Mouse (Mus musculus) hindbrain, embryonic 14.5 days (tissue): ENCODE measurements at regions not wholly inside any gene's neighbourhood (a gene's known extent, or its start where the extent isn't known, plus 50 kb on each side); places are given as distances from the start of the nearest gene placed in this dataset.

Source experiments
- ATAC-seq: fragments of 200-750 bp; cut with Nextera tagmentation; 2 replicates; pipeline ENCODE4 v1.8.0; 2017; ENCODE audit warnings: moderate number of reproducible peaks, mild to moderate bottlenecking, moderate TSS enrichment, moderate library complexity; ENCODE audit not compliant: low FRiP score
- DNase-seq: peaks from one replicate; pipeline ENCODE4 v3.0.0-alpha.2; 2015; ENCODE audit warnings: low spot score
- H3K27ac ChIP-seq: fragments of 300-500 bp; sonication (generic); 2 replicates; pipeline ENCODE4 v1.5.1; 2014; ENCODE audit warnings: mild to moderate bottlenecking, moderate library complexity
- H3K27me3 ChIP-seq: fragments of 300-500 bp; sonication (generic); 2 replicates; pipeline ENCODE4 v1.6.1; 2014; ENCODE audit warnings: mild to moderate bottlenecking, low read length, mixed read lengths; ENCODE audit not compliant: control insufficient read depth, insufficient read depth
- H3K36me3 ChIP-seq: fragments of 300-500 bp; sonication (generic); replicated peaks from 2 replicates; pipeline ENCODE4 v1.6.1; 2014; ENCODE audit not compliant: control insufficient read depth, insufficient read depth
- H3K4me1 ChIP-seq: fragments of 300-500 bp; sonication (generic); replicated peaks from 2 replicates; pipeline ENCODE4 v1.6.1; 2014; ENCODE audit warnings: antibody characterized with exemption, low read length, mixed read lengths; ENCODE audit not compliant: control insufficient read depth, insufficient read depth
- H3K4me2 ChIP-seq: fragments of 300-500 bp; sonication (generic); replicated peaks from 2 replicates; pipeline ENCODE4 v1.6.1; 2014; ENCODE audit warnings: mild to moderate bottlenecking, moderate library complexity
- H3K4me3 ChIP-seq: fragments of 300-500 bp; sonication (generic); replicated peaks from 2 replicates; pipeline ENCODE4 v1.5.1; 2014; ENCODE audit warnings: mild to moderate bottlenecking, low read length
- H3K9ac ChIP-seq: fragments of 300-500 bp; sonication (generic); 2 replicates; pipeline ENCODE4 v1.6.1; 2014
- H3K9me3 ChIP-seq: fragments of 300-500 bp; sonication (generic); 2 replicates; pipeline ENCODE4 v1.6.1; 2016; ENCODE audit warnings: low read length; ENCODE audit not compliant: control insufficient read depth
- WGBS: fragments of 180-500 bp; shearing (Covaris S2); extraction: QIAGEN DNeasy Blood & Tissue Kit; methylation state at CpG from one replicate; pipeline ENCODE4 v1.1.7; 2014; 5-methylcytosine and 5-hydroxymethylcytosine counted together

GRCm38 (mm10) chr1:80036436-80036835, 175.5 kb upstream of the Serpine2 start:
- DNase-seq = no peak
- Histone ChIP-seq H3K9me3 (no peaks in the 10 kb centered on the region), H3K36me3 (no peaks in the 10 kb centered on the region), H3K27ac (no peak overlapping the region), H3K27me3 (no peaks in the 10 kb centered on the region), H3K4me1 (0 out of 2 replicates have a peak, but pooled peaks cover 12% of the 10 kb centered on the region), H3K4me3 (no peak overlapping the region), H3K4me2 (no peak overlapping the region), H3K9ac (no peak overlapping the region)
- 93% methylated on average over 4 of the region's 4 CpGs for WGBS
- no peak for ATAC-seq

GRCm38 (mm10) chr1:80033522-80033921, 172.5 kb upstream of the Serpine2 start:
- 34% methylated on average over 6 of the region's 6 CpGs for WGBS
- DNase-seq = no peak

DNA sequence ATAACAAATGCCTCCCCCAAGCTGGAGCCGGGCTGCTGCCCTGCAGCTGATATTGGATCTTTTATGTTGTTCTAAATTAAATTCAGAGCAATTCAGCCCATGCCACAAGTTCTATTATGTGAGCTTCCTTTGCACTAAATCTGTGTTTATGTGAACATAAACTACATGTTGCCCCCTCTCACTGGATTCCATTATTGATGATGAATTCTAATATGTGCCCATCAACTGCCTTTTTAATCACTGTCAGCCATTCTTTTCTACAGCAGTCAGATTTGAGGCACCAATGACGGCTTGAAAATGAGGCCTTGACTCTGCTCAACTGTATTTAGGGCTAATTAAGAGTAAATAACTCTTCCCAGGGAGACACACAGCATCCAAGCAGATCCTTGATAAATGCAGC, 172.1 kb upstream of the Serpine2 start:
- WGBS = 15% methylated on average over 2 of the region's 2 CpGs
- ATAC-seq = peak; percentile 36; the same call in 1 of the 2 replicates
- DNase-seq = no peak

More at GRCm38 (mm10) chr1:80033522-80033921, 172.5 kb upstream of the Serpine2 start:
- Histone ChIP-seq H3K4me2 (no peak overlapping the region), H3K4me1 (0 out of 2 replicates have a peak, but pooled peaks cover 12% of the 10 kb centered on the region), H3K27ac (peak overlapping the region; percentile 10), H3K4me3 (no peak overlapping the region), H3K9ac (no peak overlapping the region), H3K36me3 (no peaks in the 10 kb centered on the region), H3K27me3 (no peaks in the 10 kb centered on the region), H3K9me3 (no peaks in the 10 kb centered on the region)
- no peak for ATAC-seq

DNA sequence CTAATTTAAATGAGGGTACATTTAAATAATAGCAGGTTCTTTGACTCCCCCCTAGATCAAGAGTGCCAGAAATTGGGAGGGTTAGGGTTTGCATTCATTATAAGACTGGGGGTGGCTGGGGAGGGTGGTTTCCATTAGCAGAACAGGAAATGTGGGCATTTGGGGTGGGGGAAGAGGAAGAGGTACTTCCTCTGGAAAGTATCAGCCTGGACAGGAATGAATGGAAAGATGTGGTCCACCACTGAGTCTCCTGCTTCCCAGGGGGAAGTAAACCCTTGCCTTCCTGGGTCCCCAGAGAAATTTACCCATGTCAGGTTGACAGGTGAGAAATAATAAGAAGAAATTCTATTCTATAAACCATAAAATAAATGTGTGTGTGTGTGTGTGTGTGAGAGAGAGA, 171.5 kb upstream of the Serpine2 start:
- no peaks in the 10 kb centered on the region for H3K36me3 ChIP-seq
- 0 out of 2 replicates have a peak, but pooled peaks cover 12% of the 10 kb centered on the region for H3K4me1 ChIP-seq
- no peak for ATAC-seq
- no peak overlapping the region for H3K27ac ChIP-seq
- H3K4me2 ChIP-seq = no peak overlapping the region
- no peak overlapping the region for H3K4me3 ChIP-seq
- no peaks in the 10 kb centered on the region for H3K27me3 ChIP-seq
- no peak for DNase-seq
- no peaks in the 10 kb centered on the region for H3K9me3 ChIP-seq
- H3K9ac ChIP-seq = no peak overlapping the region

More for the DNA sequence above, 172.1 kb upstream of the Serpine2 start:
- no peak overlapping the region for H3K9ac ChIP-seq
- no peak overlapping the region for H3K4me2 ChIP-seq
- H3K27ac ChIP-seq = peak overlapping the region; percentile 10
- H3K4me3 ChIP-seq = no peak overlapping the region
- no peaks in the 10 kb centered on the region for H3K27me3 ChIP-seq
- 0 out of 2 replicates have a peak, but pooled peaks cover 12% of the 10 kb centered on the region for H3K4me1 ChIP-seq
- no peaks in the 10 kb centered on the region for H3K36me3 ChIP-seq
- H3K9me3 ChIP-seq = no peaks in the 10 kb centered on the region

DNA sequence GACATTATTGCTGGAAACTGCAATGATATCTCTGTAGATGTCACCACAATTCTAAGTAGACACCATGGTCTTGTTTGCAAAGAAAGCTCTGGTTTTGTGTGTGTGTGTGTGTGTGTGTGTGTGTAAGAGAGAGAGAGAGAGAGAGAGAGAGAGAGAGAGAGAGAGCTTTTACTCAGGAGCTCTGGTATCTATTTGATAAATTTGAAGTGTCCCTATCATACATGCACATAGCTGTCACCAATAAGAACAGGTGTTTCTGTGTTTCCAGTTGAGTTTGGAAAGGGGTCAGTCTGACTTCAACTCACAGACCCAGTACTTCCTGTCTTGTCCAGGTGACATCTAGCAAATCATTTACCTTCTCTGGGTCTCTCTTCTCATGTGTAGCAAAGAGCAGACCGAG, 169.7 kb upstream of the Serpine2 start:
- no peaks in the 10 kb centered on the region for H3K36me3 ChIP-seq
- H3K4me1 ChIP-seq = 0 out of 2 replicates have a peak, but pooled peaks cover 12% of the 10 kb centered on the region
- no peak overlapping the region for H3K4me2 ChIP-seq
- H3K4me3 ChIP-seq = no peak overlapping the region
- no peak overlapping the region for H3K9ac ChIP-seq
- DNase-seq (no peak), ATAC-seq (no peak)
- H3K27me3 ChIP-seq = no peaks in the 10 kb centered on the region
- 89% methylated on average over 1 of the region's 1 CpGs for WGBS
- H3K9me3 ChIP-seq = no peaks in the 10 kb centered on the region
- H3K27ac ChIP-seq = no peak overlapping the region

- no peaks in the 10 kb centered on the region for H3K9me3 ChIP-seq
- DNase-seq = no peak
- no peak overlapping the region for H3K27ac ChIP-seq
- no peaks in the 10 kb centered on the region for H3K36me3 ChIP-seq
- 73% methylated on average over 3 of the region's 3 CpGs for WGBS
- H3K4me1 ChIP-seq = 0 out of 2 replicates have a peak, but pooled peaks cover 12% of the 10 kb centered on the region
- ATAC-seq = no peak
- no peaks in the 10 kb centered on the region for H3K27me3 ChIP-seq
- H3K4me2 ChIP-seq = no peak overlapping the region
- no peak overlapping the region for H3K4me3 ChIP-seq
- no peak overlapping the region for H3K9ac ChIP-seq
Observed at GRCm38 (mm10) chr1:80030224-80030623, 169.2 kb upstream of the Serpine2 start.

- Histone ChIP-seq H3K4me1 (no peaks in the 10 kb centered on the region), H3K27ac (no peak overlapping the region), H3K9me3 (no peaks in the 10 kb centered on the region), H3K4me3 (no peak overlapping the region), H3K36me3 (no peaks in the 10 kb centered on the region), H3K9ac (no peak overlapping the region), H3K4me2 (no peak overlapping the region), H3K27me3 (no peaks in the 10 kb centered on the region)
- 95% methylated on average over 4 of the region's 4 CpGs for WGBS
- ATAC-seq = no peak
- no peak for DNase-seq
Observed at GRCm38 (mm10) chr1:80025863-80026616, 165.1 kb upstream of the Serpine2 start.

- H3K4me1 ChIP-seq = no peaks in the 10 kb centered on the region
- H3K4me2 ChIP-seq = no peak overlapping the region
- H3K27ac ChIP-seq = no peak overlapping the region
- no peak for DNase-seq
- no peak overlapping the region for H3K4me3 ChIP-seq
- H3K9me3 ChIP-seq = no peaks in the 10 kb centered on the region
- no peaks in the 10 kb centered on the region for H3K36me3 ChIP-seq
- no peaks in the 10 kb centered on the region for H3K27me3 ChIP-seq
- no peak overlapping the region for H3K9ac ChIP-seq
- no peak for ATAC-seq
- WGBS = 56% methylated on average over 6 of the region's 6 CpGs
Observed at GRCm38 (mm10) chr1:80023518-80024095, 162.6 kb upstream of the Serpine2 start.

DNA sequence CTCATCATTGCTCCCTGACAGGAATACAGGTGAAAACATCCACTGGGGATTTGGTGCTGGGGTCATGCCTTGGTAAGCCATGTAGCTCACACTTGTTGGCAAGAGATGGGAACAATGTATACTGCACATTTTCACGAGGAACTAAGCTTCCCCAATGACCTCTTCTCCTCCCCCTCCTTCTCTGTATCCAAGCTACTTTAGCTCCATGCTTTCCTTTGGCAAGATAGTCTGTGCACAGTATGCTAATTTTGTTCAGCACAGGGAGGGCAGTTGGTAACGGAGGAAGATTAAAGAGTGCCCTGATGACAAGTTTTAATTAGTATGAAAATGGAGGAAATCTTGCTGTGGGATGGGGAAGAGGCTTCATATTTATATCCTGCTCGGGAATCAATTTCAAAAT, 160.9 kb upstream of the Serpine2 start:
- Histone ChIP-seq H3K27ac (no peak overlapping the region), H3K9ac (no peak overlapping the region), H3K4me3 (no peak overlapping the region), H3K9me3 (no peaks in the 10 kb centered on the region), H3K4me1 (no peaks in the 10 kb centered on the region), H3K36me3 (no peaks in the 10 kb centered on the region), H3K4me2 (no peak overlapping the region), H3K27me3 (no peaks in the 10 kb centered on the region)
- WGBS = 44% methylated on average over 3 of the region's 3 CpGs
- ATAC-seq = no peak
- DNase-seq = no peak
